Mouse (Mus musculus) forebrain, postnatal 0 days (tissue): ENCODE measurements around the gene Slc27a4. TPM values are rescaled to one million over a fixed set of nuclear protein-coding genes. Genes with fewer than 3 reads are reported as not detected.
A peak's percentile ranks its signal among the peaks of the same experiment; 100 is the strongest.

Source experiments
- ATAC-seq: fragments of 200-750 bp; cut with Nextera tagmentation; 2 replicates; pipeline ENCODE4 v1.8.0; 2017; ENCODE audit warnings: mild to moderate bottlenecking, moderate library complexity
- DNase-seq: peaks from one replicate; pipeline ENCODE4 v3.0.0-alpha.2; 2015
- H3K27ac ChIP-seq: fragments of 300-500 bp; sonication (generic); 2 replicates; pipeline ENCODE4 v1.5.1; 2014; ENCODE audit warnings: low read depth, mild to moderate bottlenecking, antibody characterized with exemption, low read length, moderate library complexity, mixed read lengths
- H3K27me3 ChIP-seq: fragments of 300-500 bp; sonication (generic); 2 replicates; pipeline ENCODE4 v1.6.1; 2014; ENCODE audit warnings: mild to moderate bottlenecking, low read length, mixed read lengths; ENCODE audit not compliant: insufficient read depth
- H3K36me3 ChIP-seq: fragments of 300-500 bp; sonication (generic); 2 replicates; pipeline ENCODE4 v1.6.1; 2014; ENCODE audit warnings: mild to moderate bottlenecking, moderate library complexity; ENCODE audit not compliant: insufficient read depth
- H3K4me1 ChIP-seq: fragments of 300-500 bp; sonication (generic); 2 replicates; pipeline ENCODE4 v1.6.1; 2014; ENCODE audit warnings: antibody characterized with exemption; ENCODE audit not compliant: insufficient read depth
- H3K4me2 ChIP-seq: fragments of 300-500 bp; sonication (generic); 2 replicates; pipeline ENCODE4 v1.6.1; 2014; ENCODE audit warnings: low read depth, mild to moderate bottlenecking, moderate library complexity
- H3K4me3 ChIP-seq: fragments of 300-500 bp; sonication (generic); 2 replicates; pipeline ENCODE4 v1.5.1; 2014; ENCODE audit warnings: low read depth, low read length, mixed read lengths
- H3K9ac ChIP-seq: fragments of 300-500 bp; sonication (generic); 2 replicates; pipeline ENCODE4 v1.6.1; 2014; ENCODE audit warnings: mild to moderate bottlenecking
- H3K9me3 ChIP-seq: fragments of 300-500 bp; sonication (generic); 2 replicates; pipeline ENCODE4 v1.6.1; 2016; ENCODE audit warnings: low read length
- CTCF ChIP-seq: sonication (generic); IDR thresholded peaks from 2 replicates; pipeline ENCODE4 v1.5.1; 2016; ENCODE audit warnings: antibody characterized with exemption, control low read depth, low read depth
- WGBS: fragments of 180-500 bp; shearing (Covaris S2); extraction: QIAGEN DNeasy Blood & Tissue Kit; methylation state at CpG from one replicate; pipeline ENCODE4 v1.1.7; 2014; 5-methylcytosine and 5-hydroxymethylcytosine counted together
- polyA plus RNA-seq: library from polyadenylated mRNA; unstranded; fragments of >200 nt; fragmentation: Nextera tagmentation; extraction: Ambion mirVana; gene quantifications from 2 replicates; pipeline ENCODE4 v1.2.1, GENCODE M21; 2015
- total RNA-seq: library from RNA; depleted of rRNA; stranded (reverse); fragments of >200 nt; gene quantifications from 2 replicates; pipeline ENCODE4 v1.2.3, GENCODE M21; 2014

Gene Slc27a4
- total and polyA plus RNA-seq, 2 experiments from 2014 or later: 40.3 to 82.9 TPM

DNA sequence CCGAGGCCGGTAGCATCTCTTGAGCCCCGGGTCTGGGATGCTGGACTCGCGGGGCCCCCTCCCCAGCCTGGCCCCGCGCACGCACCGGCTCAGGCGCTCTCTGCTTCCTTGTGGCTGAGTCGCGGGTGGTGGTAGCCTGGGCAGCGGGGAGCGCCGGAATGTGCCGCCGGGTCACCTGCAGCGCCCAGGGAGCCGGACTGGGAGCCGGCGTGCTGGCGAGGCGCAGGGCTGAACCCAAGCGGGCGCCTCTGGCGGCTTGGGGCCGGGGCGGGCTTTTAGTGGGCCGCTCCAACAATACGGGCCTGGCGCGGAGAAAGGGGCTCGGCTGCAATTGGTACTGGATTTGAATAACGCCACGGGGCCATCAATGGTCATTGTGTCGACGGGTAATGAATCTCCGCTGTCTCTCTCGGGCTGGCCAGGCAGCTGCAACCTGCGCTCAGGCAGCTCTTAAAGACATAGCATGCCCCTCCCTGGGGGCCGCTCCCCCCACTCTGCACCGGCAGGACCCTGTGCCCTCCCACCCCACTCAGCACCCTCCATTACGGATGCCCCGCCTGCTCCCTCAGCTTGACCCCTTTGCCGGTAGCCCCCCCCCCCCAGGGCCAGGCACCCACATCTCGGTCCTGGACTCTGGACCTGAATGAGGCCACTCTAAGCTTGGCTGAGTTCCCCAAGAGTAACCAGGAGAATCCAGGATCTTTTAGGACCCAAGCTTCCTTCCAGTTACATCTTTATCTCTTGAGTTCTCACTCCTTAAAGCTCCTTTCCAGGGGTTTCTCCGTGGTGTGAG is 43.8 kb downstream of the Slc27a4 start:
- Histone ChIP-seq H3K27me3 (peaks cover 30% of the 10 kb centered on the region), H3K4me2 (peak overlapping the region; percentile 49), H3K4me3 (peak overlapping the region; percentile 28), H3K4me1 (no peaks in the 10 kb centered on the region), H3K9ac (no peak overlapping the region), H3K9me3 (no peaks in the 10 kb centered on the region), H3K27ac (no peak overlapping the region), H3K36me3 (peaks cover 28% of the 10 kb centered on the region)
- DNase-seq (no peak), ATAC-seq (peak; percentile 32)
- 3% methylated on average over 47 of the region's 47 CpGs for WGBS
- no peak for TF ChIP-seq CTCF

DNA sequence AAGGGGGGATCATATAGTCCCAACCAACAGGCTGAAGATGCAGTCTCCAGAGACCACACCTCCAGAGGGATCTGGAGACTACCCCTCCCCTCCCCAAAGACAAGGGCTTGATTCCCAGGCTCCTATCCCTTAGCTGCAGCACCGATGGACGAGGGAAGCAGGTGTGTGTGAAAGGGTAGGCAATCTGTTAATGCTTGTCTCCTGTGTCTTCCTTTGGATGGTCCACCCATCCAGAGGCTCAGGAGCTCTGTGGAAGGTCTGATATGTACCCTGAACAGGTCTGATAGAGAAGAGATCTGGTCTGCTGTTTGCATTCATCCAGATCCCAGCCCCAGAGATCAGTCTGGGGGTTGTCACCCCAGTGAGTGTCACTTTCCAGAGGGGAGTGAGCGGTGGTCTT is 44.5 kb downstream of the Slc27a4 start:
- H3K4me3 ChIP-seq: no peak overlapping the region
- DNase-seq (no peak), ATAC-seq (no peak)
- H3K36me3 ChIP-seq: peaks cover 22% of the 10 kb centered on the region
- no peaks in the 10 kb centered on the region for H3K9me3 ChIP-seq
- H3K9ac ChIP-seq: no peak overlapping the region
- WGBS: 42% methylated on average over 3 of the region's 3 CpGs
- H3K27ac ChIP-seq: no peak overlapping the region
- H3K4me1 ChIP-seq: no peaks in the 10 kb centered on the region
- no peak overlapping the region for H3K4me2 ChIP-seq
- peaks cover 30% of the 10 kb centered on the region for H3K27me3 ChIP-seq
- TF ChIP-seq CTCF: no peak

DNA sequence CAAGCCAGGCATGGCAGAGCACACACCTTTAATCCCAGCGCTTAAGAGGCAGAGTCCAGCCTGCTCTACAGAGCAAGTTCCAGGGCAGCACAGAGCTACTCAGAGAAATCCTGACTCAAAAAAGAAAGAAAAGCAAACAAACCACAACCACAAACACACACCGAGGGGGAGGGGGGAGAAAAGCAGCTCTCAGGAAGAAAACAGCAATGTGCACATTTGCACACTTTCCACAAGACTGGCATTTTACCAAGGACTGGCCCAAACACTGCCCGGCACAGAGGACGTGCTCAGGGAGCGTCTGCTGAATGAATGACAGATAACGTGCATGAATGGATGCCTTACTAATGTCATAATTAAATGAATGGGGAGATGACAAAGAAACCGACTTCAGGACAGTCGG is 46.6 kb downstream of the Slc27a4 start:
- 47% methylated on average over 8 of the region's 8 CpGs for WGBS
- Histone ChIP-seq H3K27me3 (peaks cover 21% of the 10 kb centered on the region), H3K4me1 (no peaks in the 10 kb centered on the region), H3K4me2 (no peak overlapping the region), H3K4me3 (no peak overlapping the region), H3K9me3 (no peaks in the 10 kb centered on the region), H3K36me3 (peaks cover under 1% of the 10 kb centered on the region; the same call in 1 of the 2 replicates), H3K27ac (no peak overlapping the region), H3K9ac (no peak overlapping the region)
- ATAC-seq (no peak), DNase-seq (no peak)
- TF ChIP-seq CTCF: no peak

DNA sequence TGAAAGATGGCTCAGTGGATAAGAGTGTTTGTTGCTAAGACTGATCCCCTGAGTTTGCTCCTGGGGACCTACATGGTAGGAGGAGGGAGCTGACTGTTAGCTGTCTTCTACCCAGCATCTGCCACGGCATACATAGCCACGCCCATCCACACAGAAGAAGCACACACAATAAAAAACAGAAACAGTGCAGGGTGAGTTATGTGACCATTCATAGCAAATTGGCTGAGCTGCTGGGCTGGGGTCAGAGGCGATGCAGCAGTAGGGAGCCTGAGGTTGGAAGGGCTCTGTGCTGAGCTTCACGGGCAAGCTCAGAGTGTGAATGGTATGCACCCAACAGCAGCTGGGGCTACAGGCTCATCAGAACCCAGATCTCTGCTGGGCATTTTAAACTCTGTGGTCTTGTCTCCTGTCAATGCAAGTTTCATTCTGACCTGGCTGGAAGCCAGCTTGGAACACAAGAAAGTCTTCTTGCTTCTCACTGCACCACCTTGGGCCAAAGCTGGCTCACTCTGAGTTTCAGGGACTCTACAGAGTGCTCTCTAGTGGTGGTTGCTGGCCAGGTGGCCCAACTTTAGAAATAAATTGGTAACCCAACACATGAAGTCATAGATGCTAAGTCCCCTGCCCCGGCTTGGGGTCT is 47.5 kb downstream of the Slc27a4 start:
- Histone ChIP-seq H3K4me2 (no peak overlapping the region), H3K9me3 (no peaks in the 10 kb centered on the region), H3K27me3 (peaks cover 12% of the 10 kb centered on the region), H3K4me3 (no peak overlapping the region), H3K4me1 (no peaks in the 10 kb centered on the region), H3K9ac (no peak overlapping the region), H3K27ac (no peak overlapping the region), H3K36me3 (no peaks in the 10 kb centered on the region)
- ATAC-seq (no peak), DNase-seq (no peak)
- TF ChIP-seq CTCF: no peak
- 50% methylated on average over 5 of the region's 5 CpGs for WGBS

DNA sequence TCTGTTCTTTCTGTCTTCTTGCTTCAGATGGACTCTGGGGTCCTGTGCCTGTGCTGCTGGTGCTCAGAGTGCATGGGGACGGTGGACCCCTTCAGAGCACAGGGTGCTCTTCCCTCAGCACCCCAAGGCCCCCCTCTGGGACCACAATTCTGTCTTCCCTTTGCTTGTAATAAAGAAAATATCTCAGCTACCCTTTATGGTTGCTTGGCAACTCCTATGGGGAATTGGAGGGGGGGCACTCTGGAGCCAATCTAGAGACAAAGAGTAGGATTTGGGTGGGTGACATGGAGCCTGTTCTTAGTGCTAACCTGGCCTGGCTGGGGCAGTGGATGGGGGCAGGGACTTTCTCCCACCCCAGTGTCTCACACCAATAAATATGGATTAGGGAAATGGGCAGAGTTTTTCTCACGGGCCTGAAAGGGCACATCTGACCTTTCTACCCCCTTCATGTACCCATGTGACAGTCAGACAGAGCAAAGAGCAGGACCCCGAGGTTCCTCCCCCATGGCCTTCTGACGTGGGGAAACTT is 50.6 kb downstream of the Slc27a4 start:
- H3K27ac ChIP-seq: no peak overlapping the region
- H3K4me2 ChIP-seq: no peak overlapping the region
- H3K27me3 ChIP-seq: no peaks in the 10 kb centered on the region; the same call in 1 of the 2 replicates
- 16% methylated on average over 4 of the region's 4 CpGs for WGBS
- H3K4me3 ChIP-seq: no peak overlapping the region
- TF ChIP-seq CTCF: no peak
- no peaks in the 10 kb centered on the region for H3K36me3 ChIP-seq
- H3K9me3 ChIP-seq: no peaks in the 10 kb centered on the region
- no peak for DNase-seq
- H3K4me1 ChIP-seq: no peaks in the 10 kb centered on the region
- no peak for ATAC-seq
- no peak overlapping the region for H3K9ac ChIP-seq

DNA sequence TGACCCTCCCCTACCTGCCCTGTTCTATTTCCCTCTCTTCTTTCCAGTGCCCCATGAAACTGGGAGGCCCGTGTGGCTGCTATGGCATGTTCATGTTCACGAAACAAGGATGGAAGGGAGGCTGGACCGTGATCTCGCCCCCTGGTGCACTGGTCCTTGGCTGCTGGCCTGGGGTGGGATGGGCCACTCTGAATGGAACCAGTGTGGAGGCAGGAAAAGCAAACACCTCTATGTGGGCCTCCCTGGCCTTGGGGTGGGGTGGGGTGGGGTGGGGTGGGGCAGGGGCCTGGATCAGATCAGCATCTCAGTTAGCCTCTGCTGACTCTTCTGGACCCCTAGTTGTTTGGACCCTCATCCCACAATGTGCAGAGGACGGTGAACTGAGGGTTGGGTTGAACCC is 51.3 kb downstream of the Slc27a4 start:
- H3K36me3 ChIP-seq: no peaks in the 10 kb centered on the region
- H3K9ac ChIP-seq: no peak overlapping the region
- H3K4me1 ChIP-seq: no peaks in the 10 kb centered on the region
- H3K9me3 ChIP-seq: no peaks in the 10 kb centered on the region
- no peak for ATAC-seq
- H3K27ac ChIP-seq: no peak overlapping the region
- no peak overlapping the region for H3K4me3 ChIP-seq
- no peak for DNase-seq
- H3K27me3 ChIP-seq: no peaks in the 10 kb centered on the region; the same call in 1 of the 2 replicates
- WGBS: 63% methylated on average over 5 of the region's 5 CpGs
- no peak for TF ChIP-seq CTCF
- H3K4me2 ChIP-seq: no peak overlapping the region
